In genomic region chr7:24574224-24574796, GRCm38 (mm10) we compare ENCODE assay signal across 14 mouse cellular contexts. TPM values are rescaled to one million over a fixed set of nuclear protein-coding genes. Genes with fewer than 3 reads are reported as not detected.
DNase-seq lines count a peak whose midpoint lies in the region; ATAC-seq and TF ChIP-seq lines count a peak whose summit lies in the region.
"Had no signal": no experiment of that assay in that cellular context is flagged by ENCODE, and none has a peak within 500 bp of the region (broad histone marks: within the 10 kb centered on the region; RNA-seq: fewer than 3 reads in every experiment).

No protein-coding gene starts in this region.

- H3K9me3 ChIP-seq in lung, embryonic 14.5 days (ENCODE audit: low read depth, low read length) = no peaks in the 10 kb centered on the region
- no peaks in the 10 kb centered on the region for H3K9me3 ChIP-seq in kidney, embryonic 15.5 days (replicated peaks)
- no peaks in the 10 kb centered on the region for H3K9me3 ChIP-seq in liver, embryonic 16.5 days (replicated peaks; ENCODE audit: control insufficient read depth, low read length)
- H3K9me3 ChIP-seq in forebrain, embryonic 12.5 days = no peaks in the 10 kb centered on the region

- H3K27me3 ChIP-seq in lung, embryonic 14.5 days (ENCODE audit: insufficient read depth, low read length) = no peaks in the 10 kb centered on the region
- no peaks in the 10 kb centered on the region for H3K27me3 ChIP-seq in kidney, embryonic 15.5 days
- no peaks in the 10 kb centered on the region for H3K27me3 ChIP-seq in liver, embryonic 16.5 days (ENCODE audit: control insufficient read depth, insufficient read depth, low read depth, low read length)
- no peaks in the 10 kb centered on the region for H3K27me3 ChIP-seq in forebrain, embryonic 12.5 days

- no peak overlapping the region for H3K4me3 ChIP-seq in lung, embryonic 14.5 days (ENCODE audit: low read depth, low read length)
- H3K4me3 ChIP-seq in kidney, embryonic 15.5 days (replicated peaks) = no peak overlapping the region
- H3K4me3 ChIP-seq in liver, embryonic 16.5 days (ENCODE audit: low read depth, low read length) = no peak overlapping the region
- H3K4me3 ChIP-seq in forebrain, embryonic 12.5 days (replicated peaks) = no peak overlapping the region

- peaks cover 43% of the 10 kb centered on the region for H3K36me3 ChIP-seq in lung, embryonic 14.5 days (ENCODE audit: insufficient read depth)
- peaks cover 41% of the 10 kb centered on the region for H3K36me3 ChIP-seq in kidney, embryonic 15.5 days
- H3K36me3 ChIP-seq in liver, embryonic 16.5 days (ENCODE audit: control insufficient read depth, insufficient read depth) = no peaks in the 10 kb centered on the region
- peaks cover 36% of the 10 kb centered on the region for H3K36me3 ChIP-seq in forebrain, embryonic 12.5 days (replicated peaks)

- ATAC-seq in lung, embryonic 14.5 days (ENCODE audit: insufficient read depth) = peak; percentile 32; the same call in 1 of the 2 replicates
- peak; percentile 17; the same call in 1 of the 2 replicates for ATAC-seq in kidney, embryonic 15.5 days (replicated peaks; ENCODE audit: low FRiP score)
- ATAC-seq in liver, embryonic 16.5 days (ENCODE audit: low read depth) = peak; percentile 83
- ATAC-seq in forebrain, embryonic 12.5 days (ENCODE audit: low FRiP score) = no peak
- no peak for ATAC-seq in CD4-positive, CD25-positive, alpha-beta regulatory T cell, adult 4 months
- ATAC-seq in activated CD4-positive, CD25-positive, alpha-beta regulatory T cell, adult 4 months = no peak

- no peak for DNase-seq in lung, embryonic 14.5 days
- no peak for DNase-seq in lung, postnatal 36 days
- peak; percentile 33 for DNase-seq in fibroblast of lung, adult 2 months (ENCODE audit: low read depth)
- DNase-seq: cerebellum, postnatal 25 days; gastrocnemius, postnatal 36 days; lung, postnatal 14 days; right cerebral cortex, postnatal 4 days had no signal

- TF ChIP-seq CTCF in lung, embryonic 14.5 days (IDR thresholded peaks at IDR 0.05; ENCODE audit: low read depth) = no peak

- H3K9ac ChIP-seq in lung, embryonic 14.5 days = no peak overlapping the region
- H3K9ac ChIP-seq in kidney, embryonic 15.5 days = no peak overlapping the region
- H3K9ac ChIP-seq in liver, embryonic 16.5 days (ENCODE audit: low read depth, low read length) = no peak overlapping the region
- H3K9ac ChIP-seq in forebrain, embryonic 12.5 days = no peak overlapping the region

- no peak overlapping the region for H3K27ac ChIP-seq in lung, embryonic 14.5 days (ENCODE audit: low read depth)
- H3K27ac ChIP-seq in kidney, embryonic 15.5 days = no peak overlapping the region
- H3K27ac ChIP-seq in liver, embryonic 16.5 days (ENCODE audit: low read length) = peak overlapping the region; percentile 7; the same call in 1 of the 2 replicates
- H3K27ac ChIP-seq in forebrain, embryonic 12.5 days = no peak overlapping the region

- no peaks in the 10 kb centered on the region for H3K4me1 ChIP-seq in lung, embryonic 14.5 days (ENCODE audit: insufficient read depth)
- H3K4me1 ChIP-seq in kidney, embryonic 15.5 days = peaks cover 10% of the 10 kb centered on the region; the same call in 1 of the 2 replicates
- H3K4me1 ChIP-seq in liver, embryonic 16.5 days (ENCODE audit: control insufficient read depth, low read depth, low read length) = peaks cover 3% of the 10 kb centered on the region; the same call in 1 of the 2 replicates
- H3K4me1 ChIP-seq in forebrain, embryonic 12.5 days = no peaks in the 10 kb centered on the region

- 52% methylated on average over 12 of the region's 12 CpGs for WGBS in lung, embryonic 14.5 days
- WGBS in kidney, embryonic 15.5 days = 51% methylated on average over 12 of the region's 12 CpGs
- WGBS in liver, embryonic 16.5 days (ENCODE audit: insufficient replicate concordance) = 52% methylated on average over 12 of the region's 12 CpGs
- WGBS in forebrain, embryonic 12.5 days = 72% methylated on average over 12 of the region's 12 CpGs

- no peak overlapping the region for H3K4me2 ChIP-seq in lung, embryonic 14.5 days
- H3K4me2 ChIP-seq in kidney, embryonic 15.5 days = no peak overlapping the region
- no peak overlapping the region for H3K4me2 ChIP-seq in liver, embryonic 16.5 days (ENCODE audit: low read depth, low read length)
- H3K4me2 ChIP-seq in forebrain, embryonic 12.5 days = no peak overlapping the region

RNA-seq across cellular contexts. Expression of gene Ethe1, which starts 13.0 kb away (rescaled TPM):
- 26.5 and 26.7 TPM in 2 replicates for polyA plus RNA-seq in lung, embryonic 14.5 days (2014; fragmentation: Nextera tagmentation; extraction: Ambion mirVana)
- polyA plus RNA-seq in kidney, embryonic 15.5 days (2015; fragmentation: Nextera tagmentation; extraction: Ambion mirVana) = 46.8 and 48.4 TPM in 2 replicates
- 26.4 and 26.5 TPM in 2 replicates for polyA plus RNA-seq in liver, embryonic 16.5 days (2015; fragmentation: Nextera tagmentation; extraction: Ambion mirVana)
- 15.3 and 15.7 TPM in 2 replicates for polyA plus RNA-seq in forebrain, embryonic 12.5 days (2016; fragmentation: Nextera tagmentation; extraction: Ambion mirVana)
- polyA plus RNA-seq in CD4-positive, CD25-positive, alpha-beta regulatory T cell, adult 4 months (2017; shearing (Covaris generic)) = 10 to 100 TPM; 13.8 to 19.6 TPM
- 10 to 100 TPM; 19.0 to 21.6 TPM for polyA plus RNA-seq in activated CD4-positive, CD25-positive, alpha-beta regulatory T cell, adult 4 months (2017; shearing (Covaris generic))

RNA-seq across cellular contexts. Expression of gene Zfp575, which starts 13.1 kb away (rescaled TPM):
- polyA plus RNA-seq in lung, embryonic 14.5 days (2014; fragmentation: Nextera tagmentation; extraction: Ambion mirVana) = 2.6 and 2.9 TPM in 2 replicates
- polyA plus RNA-seq in kidney, embryonic 15.5 days (2015; fragmentation: Nextera tagmentation; extraction: Ambion mirVana) = 4.0 and 5.5 TPM in 2 replicates
- polyA plus RNA-seq in liver, embryonic 16.5 days (2015; fragmentation: Nextera tagmentation; extraction: Ambion mirVana) = 0.25 and 0.30 TPM in 2 replicates
- polyA plus RNA-seq in forebrain, embryonic 12.5 days (2016; fragmentation: Nextera tagmentation; extraction: Ambion mirVana) = 3.1 and 3.5 TPM in 2 replicates
- under 1 TPM in 1 of 2 experiments, not detected in 1; 0.31 TPM for polyA plus RNA-seq in CD4-positive, CD25-positive, alpha-beta regulatory T cell, adult 4 months (2017; shearing (Covaris generic))
- under 1 TPM in 1 of 2 experiments, not detected in 1; 0.12 TPM for polyA plus RNA-seq in activated CD4-positive, CD25-positive, alpha-beta regulatory T cell, adult 4 months (2017; shearing (Covaris generic))

RNA-seq across cellular contexts. Expression of gene Xrcc1, which starts 28.2 kb away (rescaled TPM):
- 96.6 and 121 TPM in 2 replicates for polyA plus RNA-seq in lung, embryonic 14.5 days (2014; fragmentation: Nextera tagmentation; extraction: Ambion mirVana)
- polyA plus RNA-seq in kidney, embryonic 15.5 days (2015; fragmentation: Nextera tagmentation; extraction: Ambion mirVana) = 117 and 137 TPM in 2 replicates
- polyA plus RNA-seq in liver, embryonic 16.5 days (2015; fragmentation: Nextera tagmentation; extraction: Ambion mirVana) = 35.4 and 40.8 TPM in 2 replicates
- polyA plus RNA-seq in forebrain, embryonic 12.5 days (2016; fragmentation: Nextera tagmentation; extraction: Ambion mirVana) = 105 and 107 TPM in 2 replicates
- 10 to 100 TPM; 35.3 to 46.2 TPM for polyA plus RNA-seq in CD4-positive, CD25-positive, alpha-beta regulatory T cell, adult 4 months (2017; shearing (Covaris generic))
- polyA plus RNA-seq in activated CD4-positive, CD25-positive, alpha-beta regulatory T cell, adult 4 months (2017; shearing (Covaris generic)) = 10 to 100 TPM; 19.9 to 30.3 TPM

RNA-seq across cellular contexts. Expression of gene Pinlyp, which starts 28.4 kb away (rescaled TPM):
- not detected in 2 replicates for polyA plus RNA-seq in lung, embryonic 14.5 days (2014; fragmentation: Nextera tagmentation; extraction: Ambion mirVana)
- 0.31 and 0.33 TPM in 2 replicates for polyA plus RNA-seq in kidney, embryonic 15.5 days (2015; fragmentation: Nextera tagmentation; extraction: Ambion mirVana)
- not detected in 2 replicates for polyA plus RNA-seq in liver, embryonic 16.5 days (2015; fragmentation: Nextera tagmentation; extraction: Ambion mirVana)
- not detected in 2 replicates for polyA plus RNA-seq in forebrain, embryonic 12.5 days (2016; fragmentation: Nextera tagmentation; extraction: Ambion mirVana)
- not detected for polyA plus RNA-seq in CD4-positive, CD25-positive, alpha-beta regulatory T cell, adult 4 months (2017; shearing (Covaris generic))
- not detected for polyA plus RNA-seq in activated CD4-positive, CD25-positive, alpha-beta regulatory T cell, adult 4 months (2017; shearing (Covaris generic))
- polyA plus RNA-seq: midbrain, postnatal 0 days; neural tube, embryonic 14.5 days had no signal

RNA-seq across cellular contexts. Expression of gene Phldb3, which starts 36.3 kb away (rescaled TPM):
- 0.14 and 0.33 TPM in 2 replicates for polyA plus RNA-seq in lung, embryonic 14.5 days (2014; fragmentation: Nextera tagmentation; extraction: Ambion mirVana)
- polyA plus RNA-seq in kidney, embryonic 15.5 days (2015; fragmentation: Nextera tagmentation; extraction: Ambion mirVana) = 0.15 and 0.17 TPM in 2 replicates
- polyA plus RNA-seq in liver, embryonic 16.5 days (2015; fragmentation: Nextera tagmentation; extraction: Ambion mirVana) = 0.08 and 0.18 TPM in 2 replicates
- not detected in 2 replicates for polyA plus RNA-seq in forebrain, embryonic 12.5 days (2016; fragmentation: Nextera tagmentation; extraction: Ambion mirVana)
- under 1 TPM in 1 of 2 experiments, not detected in 1; 0.90 TPM for polyA plus RNA-seq in CD4-positive, CD25-positive, alpha-beta regulatory T cell, adult 4 months (2017; shearing (Covaris generic))
- under 1 TPM; 0.25 to 0.73 TPM for polyA plus RNA-seq in activated CD4-positive, CD25-positive, alpha-beta regulatory T cell, adult 4 months (2017; shearing (Covaris generic))
- polyA plus RNA-seq: midbrain, postnatal 0 days; neural tube, embryonic 14.5 days had no signal

Comparison
In these comparisons a context has a peak if more than half of its experiments do, and no peak if none do; other contexts are left out.
1. ATAC-seq: peak in lung, embryonic 14.5 days (single experiment), kidney, embryonic 15.5 days (single experiment) and liver, embryonic 16.5 days (single experiment); none in forebrain, embryonic 12.5 days (single experiment), CD4-positive, CD25-positive, alpha-beta regulatory T cell, adult 4 months (single experiment) and activated CD4-positive, CD25-positive, alpha-beta regulatory T cell, adult 4 months (single experiment).